Mouse (Mus musculus) brain, embryonic 18.5 days (tissue): ENCODE data around the gene Nup210l.
"Not testable (repeated sequence)": the region's sequence is repeated elsewhere in the genome, so short reads cannot be mapped to it uniquely, and the experiment has no call there.

ENCODE experiments used
- DNase-seq: peaks from one replicate; pipeline ENCODE4 v3.0.0-alpha.2; 2012; ENCODE audit warnings: low read depth, low spot score

Gene Nup210l

GRCm38 (mm10) chr3:90221123-90221522 is 117.2 kb downstream of the Nup210l start:
- DNase-seq, result no peak

GRCm38 (mm10) chr3:90222455-90222854 is 118.5 kb downstream of the Nup210l start:
- DNase-seq, result no peak

- DNase-seq, result no peak
Measured at GRCm38 (mm10) chr3:90222941-90223340, 119.0 kb downstream of the Nup210l start.

GRCm38 (mm10) chr3:90224331-90224730 is 120.4 kb downstream of the Nup210l start:
- DNase-seq, result no peak

GRCm38 (mm10) chr3:90231075-90231474 is 127.1 kb downstream of the Nup210l start:
- DNase-seq, result no peak

- peak; percentile 89 for DNase-seq
Measured at GRCm38 (mm10) chr3:90231507-90232333, 127.8 kb downstream of the Nup210l start, which contains the start of gene Jtb. Jtb (plus strand) TSS chr3:90231597.

GRCm38 (mm10) chr3:90241251-90241650 is 137.3 kb downstream of the Nup210l start:
- DNase-seq, result no peak

DNA sequence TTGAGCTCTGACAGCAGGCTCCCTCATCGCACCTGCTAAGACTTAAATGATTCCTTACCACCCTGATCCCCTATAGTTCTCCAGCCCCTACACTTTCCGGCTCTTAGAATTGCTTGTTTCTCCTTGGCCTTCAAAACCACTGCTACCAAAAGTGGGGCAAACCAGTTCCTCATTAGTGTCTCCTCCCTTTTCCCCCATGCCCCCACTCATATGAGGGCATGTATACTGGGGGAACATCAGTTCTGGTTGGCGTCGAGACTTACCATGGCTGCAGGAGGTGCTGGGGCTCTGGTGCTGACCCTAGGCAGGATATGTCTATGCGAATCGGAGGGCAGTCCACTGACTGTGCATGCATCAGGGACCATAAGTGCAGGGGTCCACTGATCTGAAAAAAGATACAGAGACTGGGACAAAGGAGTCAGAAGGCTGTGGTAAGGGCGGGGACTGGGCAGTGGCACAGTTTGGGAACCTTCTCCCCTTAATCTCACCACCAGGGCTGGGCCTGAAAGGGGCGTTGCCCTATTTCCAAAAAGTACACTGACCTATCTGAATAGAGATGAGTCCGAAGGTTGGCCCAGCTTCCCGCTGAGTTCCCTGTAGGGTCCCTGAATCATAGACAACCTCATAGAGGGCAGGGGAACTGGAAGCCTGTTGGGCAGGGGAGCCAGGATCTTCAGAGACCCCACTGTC is 137.9 kb downstream of the Nup210l start:
- DNase-seq, result no peak

- DNase-seq, result no peak
Measured at GRCm38 (mm10) chr3:90242984-90243775, 139.2 kb downstream of the Nup210l start, which contains the start of gene Creb3l4. Creb3l4 (minus strand) TSS chr3:90243512.

GRCm38 (mm10) chr3:90245406-90245805 is 141.5 kb downstream of the Nup210l start:
- DNase-seq, result no peak

GRCm38 (mm10) chr3:90247630-90247959 is 143.7 kb downstream of the Nup210l start:
- no peak for DNase-seq

DNA sequence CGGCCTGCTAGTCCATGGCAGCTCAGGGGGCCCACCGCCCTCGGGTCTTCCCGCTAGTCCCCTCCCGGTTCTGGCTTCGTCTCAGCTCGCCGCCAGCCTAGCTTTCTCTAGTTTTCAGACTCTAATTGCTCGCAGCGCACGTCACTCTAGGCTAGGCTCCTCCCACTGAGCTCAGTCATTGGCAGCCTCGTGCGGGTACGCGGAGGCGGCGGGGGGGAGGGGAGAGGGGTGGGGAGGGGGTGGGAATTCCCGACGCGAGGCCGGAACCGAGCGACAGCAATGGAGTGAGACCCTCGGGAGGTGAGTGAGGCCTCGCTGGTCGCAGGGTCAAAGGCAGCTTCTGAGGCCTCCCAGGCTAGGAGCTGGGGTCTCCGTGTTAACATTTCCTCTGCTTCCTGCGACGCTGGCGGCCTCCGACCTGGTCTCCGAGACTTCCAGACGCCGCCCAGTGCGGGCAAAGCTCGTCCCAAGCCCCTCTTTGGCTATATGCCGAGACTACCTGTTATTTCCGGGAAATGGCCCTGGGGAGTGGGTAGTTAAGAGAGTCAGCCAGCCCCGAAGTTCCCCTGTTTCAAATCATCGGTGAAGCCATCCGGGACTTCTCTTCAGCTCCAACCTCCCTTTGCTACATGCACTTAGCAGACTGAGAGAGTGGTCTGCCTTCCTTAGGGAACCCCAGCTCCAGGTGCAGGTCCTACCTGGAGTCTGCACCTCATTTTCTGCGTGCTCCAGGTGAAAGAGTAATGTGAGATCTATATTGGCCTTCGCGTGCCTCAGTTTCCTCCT is 144.2 kb downstream of the Nup210l start, which contains the start of gene Slc39a1:
Slc39a1 (plus strand) TSS at position 213 of the 786 bp plus-strand sequence.
- peak; percentile 90 for DNase-seq

- no peak for DNase-seq
Measured at GRCm38 (mm10) chr3:90248746-90249100, 144.8 kb downstream of the Nup210l start.

DNA sequence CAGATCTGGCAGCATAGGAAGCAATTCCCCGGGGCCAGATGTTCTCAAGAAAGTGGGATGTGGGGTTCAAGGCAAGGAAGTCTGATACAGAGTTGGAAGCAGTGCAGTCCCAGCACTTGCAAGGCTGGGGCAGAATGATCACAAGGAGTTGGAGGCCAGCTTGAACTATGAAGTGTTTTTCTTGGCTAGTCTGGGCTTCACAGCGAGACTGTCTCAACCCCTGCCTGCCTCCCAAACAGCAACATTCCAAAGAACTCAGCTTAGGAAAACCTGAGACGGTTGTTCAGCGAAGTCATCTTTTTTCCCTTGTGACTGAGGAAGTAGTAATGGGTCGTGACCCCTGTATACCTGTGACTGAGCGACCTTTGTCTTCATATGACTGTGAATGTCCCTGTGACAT is 146.9 kb downstream of the Nup210l start:
- no peak for DNase-seq

DNA sequence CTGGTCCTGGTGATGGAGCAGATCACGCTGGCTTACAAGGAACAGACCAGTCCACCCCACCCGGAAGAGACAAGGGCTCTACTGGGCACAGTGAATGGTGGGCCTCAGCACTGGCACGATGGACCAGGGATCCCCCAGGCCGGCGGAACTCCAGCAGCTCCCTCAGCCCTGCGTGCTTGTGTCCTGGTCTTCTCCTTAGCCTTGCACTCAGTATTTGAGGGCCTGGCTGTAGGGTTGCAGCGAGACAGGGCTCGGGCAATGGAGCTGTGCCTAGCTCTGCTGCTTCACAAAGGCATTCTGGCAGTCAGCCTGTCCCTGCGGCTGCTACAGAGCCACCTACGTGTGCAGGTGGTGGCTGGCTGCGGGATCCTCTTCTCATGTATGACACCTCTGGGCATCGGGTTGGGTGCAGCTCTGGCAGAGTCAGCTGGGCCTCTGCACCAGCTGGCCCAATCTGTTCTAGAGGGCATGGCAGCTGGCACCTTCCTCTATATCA is 147.8 kb downstream of the Nup210l start:
- not testable (repeated sequence) for DNase-seq

GRCm38 (mm10) chr3:90252659-90253058 is 148.7 kb downstream of the Nup210l start:
- not testable (repeated sequence) for DNase-seq

- not testable (repeated sequence) for DNase-seq
Measured at GRCm38 (mm10) chr3:90253174-90253573, 149.2 kb downstream of the Nup210l start.

GRCm38 (mm10) chr3:90253653-90254418 is 149.9 kb downstream of the Nup210l start, which contains the start of gene Crtc2:
Crtc2 (plus strand) TSS chr3:90254163.
- peak; percentile 98 for DNase-seq

DNA sequence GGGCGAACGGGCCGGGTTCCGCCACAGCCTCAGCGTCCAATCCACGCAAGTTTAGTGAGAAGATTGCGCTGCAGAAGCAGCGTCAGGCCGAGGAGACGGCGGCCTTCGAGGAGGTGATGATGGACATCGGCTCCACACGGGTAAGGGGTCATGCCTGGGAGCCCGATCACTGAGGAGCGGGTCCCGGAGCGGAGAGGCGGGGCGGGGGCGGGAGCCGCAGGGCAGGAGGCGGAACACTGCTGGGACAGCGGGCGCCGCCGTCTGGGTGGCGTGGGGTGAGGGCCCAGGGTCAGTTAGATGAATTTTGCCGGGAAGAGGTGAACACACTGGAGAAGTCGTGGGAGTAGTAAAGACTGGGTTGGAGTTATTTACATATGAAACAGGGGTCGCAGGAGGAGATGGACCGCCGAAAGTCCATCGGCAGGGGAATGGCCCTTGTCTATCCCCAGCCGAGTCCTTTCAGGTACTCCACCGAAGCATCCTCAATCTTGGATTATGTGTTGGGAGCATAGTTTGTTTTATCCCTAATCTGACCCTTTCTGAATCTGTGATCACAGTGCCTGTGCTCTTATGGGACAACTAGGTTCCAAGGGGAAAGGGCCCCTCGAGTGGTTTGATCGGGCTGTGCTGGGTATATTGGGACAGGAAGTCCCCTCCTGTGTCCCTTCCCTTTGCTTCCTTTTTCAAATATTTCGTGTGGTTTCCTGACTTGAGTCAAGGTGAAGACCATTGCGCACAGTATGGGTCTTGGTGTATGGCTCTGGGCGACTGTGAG is 150.7 kb downstream of the Nup210l start:
- no peak for DNase-seq
